Mouse (Mus musculus) spleen, postnatal 10 days (tissue): Measurements from ENCODE around the gene Kif22.

Experiments
- DNase-seq, 2 experiments: peaks; one replicate each; pipeline ENCODE4 v3.0.0; 2021 to 2022; ENCODE audit warnings: low spot score in 2 of 2

Kif22 gene

DNA sequence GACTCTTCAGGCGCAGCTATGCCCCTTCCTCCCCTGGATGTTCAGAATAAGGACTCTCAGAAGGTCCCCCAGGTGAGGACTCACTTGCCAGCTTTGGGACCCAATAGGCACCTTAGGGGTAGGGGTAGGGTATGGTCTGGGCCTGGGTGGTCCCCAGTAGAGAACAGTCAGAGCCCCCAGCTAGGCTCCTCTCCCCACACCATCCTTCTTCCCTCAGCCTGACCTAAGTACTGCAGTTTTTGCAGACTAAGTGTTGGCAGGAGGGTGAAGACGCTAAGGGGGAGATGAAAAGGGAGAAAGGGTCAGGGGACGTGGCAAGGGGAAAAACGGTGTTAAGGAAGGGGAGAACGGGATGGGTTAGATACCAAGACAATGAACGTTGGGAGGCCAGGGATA lies 24.3 kb downstream of the Kif22 start:
- DNase-seq, result no peak

DNA sequence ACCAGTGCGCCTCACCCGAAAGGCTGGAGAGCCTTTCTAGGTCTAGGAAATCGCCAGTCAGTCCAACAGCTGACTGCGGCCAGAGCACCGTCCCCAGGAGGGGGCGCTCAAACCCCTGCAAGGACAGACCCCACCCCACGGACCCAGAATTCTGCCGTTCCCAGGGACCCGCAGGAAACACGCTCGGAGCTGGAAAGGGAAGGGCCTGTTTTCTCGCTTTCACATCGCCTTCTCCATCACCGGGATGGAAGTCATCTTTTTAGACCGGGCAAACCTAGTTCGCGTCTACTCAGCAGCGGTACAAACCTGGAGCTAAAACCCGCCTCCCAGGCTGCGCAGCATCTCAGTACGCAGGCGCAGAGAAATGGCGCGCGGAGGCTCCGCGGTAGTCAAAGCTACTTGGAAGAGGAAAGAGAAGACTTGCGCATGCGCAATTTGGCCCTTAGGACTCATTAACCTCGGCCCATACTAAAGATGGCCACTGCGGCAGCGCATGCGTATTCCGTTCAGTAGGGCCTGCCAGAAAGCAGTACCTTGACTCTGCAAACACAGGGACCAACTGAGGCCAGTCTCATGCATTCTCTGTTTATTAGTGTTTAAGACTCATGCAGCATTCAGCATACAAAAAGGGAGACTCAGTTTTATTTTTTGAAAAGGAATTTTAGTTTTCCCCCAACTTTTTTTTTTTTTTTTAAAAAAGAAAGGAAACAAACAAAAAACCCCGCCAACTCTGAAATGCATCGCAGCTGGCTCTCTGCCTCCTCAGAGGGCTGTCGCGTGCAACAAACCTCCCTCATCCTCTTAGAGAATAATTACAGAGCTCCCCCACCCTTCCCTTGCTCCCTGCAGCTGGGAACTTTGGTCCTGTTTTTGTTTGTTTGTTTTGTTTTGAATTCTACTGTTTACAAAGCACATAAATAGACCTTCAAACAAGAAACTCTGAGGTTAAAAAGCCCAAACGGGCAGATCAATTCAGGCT lies 25.0 kb downstream of the Kif22 start, which contains the start of gene Pagr1a:
Gene Pagr1a, minus strand, starts transcription at position 382 of the 979 bp plus-strand sequence.
- peak; percentile 97 to 98 for DNase-seq

DNA sequence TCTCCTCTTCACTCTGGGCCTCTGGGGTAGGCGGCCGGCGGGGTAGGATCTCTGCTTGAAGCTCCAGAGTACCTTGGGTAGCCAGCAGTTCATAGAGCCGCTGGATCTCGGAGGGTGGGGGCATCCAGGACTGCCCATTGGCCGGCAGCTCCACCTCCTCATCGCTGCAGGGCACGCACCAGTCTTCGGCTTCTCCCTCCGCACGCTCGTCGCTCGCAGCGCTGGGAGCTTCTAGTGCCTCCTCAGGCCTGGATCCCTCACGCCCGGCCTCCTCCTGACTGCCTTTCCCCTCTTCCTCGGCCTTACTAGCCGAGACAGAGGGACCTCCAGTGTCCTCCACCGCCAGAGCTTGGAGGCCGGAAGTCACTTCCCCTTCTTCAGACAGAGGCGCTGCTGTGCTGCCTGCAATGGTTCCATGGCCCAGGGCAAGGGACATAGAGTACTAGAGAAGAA lies 25.8 kb downstream of the Kif22 start:
- DNase-seq, result peak in 1 of 2 experiments; percentile 72

DNA sequence TGATC lies 26.0 kb downstream of the Kif22 start, which contains the start of gene Pagr1b:
Gene Pagr1b, minus strand, starts transcription at position 4 of the 5 bp plus-strand sequence.
- no peak for DNase-seq

DNA sequence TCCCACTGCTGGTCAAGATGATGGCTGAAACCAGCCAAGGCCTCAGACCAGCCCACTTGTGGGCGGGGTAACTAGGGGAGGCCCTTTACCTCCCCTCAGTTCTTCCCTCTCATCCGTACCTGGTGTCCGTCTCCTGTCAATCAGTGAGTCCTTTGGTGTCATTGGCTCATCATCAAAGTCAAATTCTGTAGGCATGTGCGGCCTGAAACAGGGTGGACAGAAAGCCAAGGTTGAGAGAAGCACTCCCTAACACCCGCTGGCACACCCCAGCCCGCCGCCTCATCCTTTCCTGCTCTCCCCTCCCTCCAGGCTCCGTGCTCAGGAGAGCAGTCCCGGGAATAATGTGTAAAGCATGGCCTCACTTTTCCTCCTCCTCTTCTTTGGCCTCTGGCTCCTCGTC lies 26.2 kb downstream of the Kif22 start:
- no peak for DNase-seq

DNA sequence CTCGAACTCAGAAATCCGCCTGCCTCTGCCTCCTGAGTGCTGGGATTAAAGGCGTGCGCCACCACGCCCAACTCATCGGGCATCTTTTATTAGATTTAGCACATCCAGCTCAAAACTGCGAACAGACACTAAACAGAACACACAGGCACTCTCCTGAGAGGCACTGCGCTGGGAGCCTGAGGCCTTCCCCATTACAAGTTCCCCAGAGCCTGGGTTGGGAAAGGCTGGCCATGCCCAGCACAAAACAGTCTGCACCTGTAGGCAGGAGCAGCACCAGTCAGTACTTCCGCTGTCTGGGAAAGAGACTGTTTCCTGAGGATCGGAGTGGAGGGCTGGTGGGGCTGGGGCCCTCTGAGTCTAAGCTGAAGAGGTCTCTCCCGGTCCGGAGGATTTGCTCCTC lies 27.3 kb downstream of the Kif22 start:
- no peak for DNase-seq

DNA sequence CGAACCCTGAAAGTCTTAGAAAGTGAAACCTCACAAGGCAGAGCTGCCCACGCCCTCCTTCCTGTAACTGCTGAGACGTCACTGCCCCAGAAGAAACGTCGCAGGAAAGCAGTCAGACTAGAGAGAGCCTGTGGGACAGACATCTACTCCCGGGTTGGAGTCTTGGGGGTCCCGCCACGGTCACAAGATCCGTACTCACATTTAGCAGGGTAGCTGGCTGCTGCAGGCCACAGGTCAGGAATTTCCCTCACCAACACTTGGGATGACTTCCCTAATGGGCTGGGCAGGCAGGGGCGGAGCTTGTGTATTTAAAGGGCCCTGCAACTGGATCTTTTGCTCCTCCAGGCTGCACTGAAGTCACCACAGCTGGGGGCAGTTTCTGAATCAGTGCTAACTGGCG lies 28.0 kb downstream of the Kif22 start, which contains the start of gene Mvp:
Gene Mvp, minus strand, starts transcription at position 302 of the 400 bp plus-strand sequence.
- peak; percentile 68 to 70 for DNase-seq

DNA sequence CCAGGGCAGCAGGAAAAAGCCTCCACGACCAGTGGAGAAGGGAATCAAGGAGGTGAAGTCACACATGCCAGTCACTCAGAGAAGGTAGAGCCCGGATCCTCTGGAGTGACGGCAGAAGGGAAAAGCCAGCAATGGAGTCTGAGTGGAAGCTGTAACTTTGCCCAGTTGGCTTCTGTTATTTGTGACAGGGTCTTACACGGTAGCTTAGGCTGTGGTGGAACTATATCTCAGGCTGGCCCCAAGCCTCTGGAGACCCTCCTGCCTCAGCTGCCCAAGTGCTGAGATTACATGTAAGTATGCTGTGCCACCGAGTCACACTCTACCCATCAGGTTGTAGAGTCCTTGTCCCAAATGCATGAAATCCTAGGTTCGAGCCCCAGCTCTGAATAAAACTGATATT lies 28.9 kb downstream of the Kif22 start:
- DNase-seq, result no peak

DNA sequence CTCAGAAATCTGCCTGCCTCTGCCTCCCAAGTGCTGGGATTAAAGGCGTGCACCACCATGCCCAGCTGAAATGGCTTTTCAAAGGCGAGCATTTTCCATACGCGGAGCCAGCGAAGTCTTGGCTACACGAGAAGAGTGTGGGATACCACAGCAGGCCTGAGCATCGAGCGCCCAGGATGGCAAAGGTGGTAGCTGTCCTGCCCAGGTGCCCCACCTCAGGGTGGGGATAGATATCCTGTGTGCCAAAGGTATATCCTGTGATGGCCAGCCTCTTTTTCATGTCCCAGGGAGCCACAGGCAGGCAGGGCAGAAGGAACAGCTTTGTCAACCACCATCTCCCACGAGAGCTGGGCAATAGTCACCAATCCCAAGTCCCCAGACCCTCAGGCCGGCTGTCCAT lies 29.4 kb downstream of the Kif22 start:
- DNase-seq, result no peak

DNA sequence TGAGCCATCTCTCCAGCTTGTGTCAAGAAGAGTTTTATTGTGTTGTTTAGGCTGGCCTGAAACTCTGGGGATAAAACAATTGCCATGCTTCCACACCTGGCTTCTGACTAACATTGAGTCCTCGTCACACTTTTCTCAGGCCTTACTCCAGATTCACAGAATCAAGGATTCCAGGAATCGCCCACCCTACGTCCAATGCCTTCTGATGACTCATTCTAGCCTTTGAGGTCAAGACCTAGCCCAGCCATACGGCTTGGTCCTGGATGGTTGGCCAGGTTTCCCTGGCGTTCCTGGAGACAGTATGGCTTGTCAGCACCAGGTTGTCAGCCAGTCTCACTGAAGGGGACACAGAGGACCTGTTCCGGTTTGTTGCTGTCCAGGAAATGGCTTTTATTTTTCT lies 29.9 kb downstream of the Kif22 start:
- no peak for DNase-seq

DNA sequence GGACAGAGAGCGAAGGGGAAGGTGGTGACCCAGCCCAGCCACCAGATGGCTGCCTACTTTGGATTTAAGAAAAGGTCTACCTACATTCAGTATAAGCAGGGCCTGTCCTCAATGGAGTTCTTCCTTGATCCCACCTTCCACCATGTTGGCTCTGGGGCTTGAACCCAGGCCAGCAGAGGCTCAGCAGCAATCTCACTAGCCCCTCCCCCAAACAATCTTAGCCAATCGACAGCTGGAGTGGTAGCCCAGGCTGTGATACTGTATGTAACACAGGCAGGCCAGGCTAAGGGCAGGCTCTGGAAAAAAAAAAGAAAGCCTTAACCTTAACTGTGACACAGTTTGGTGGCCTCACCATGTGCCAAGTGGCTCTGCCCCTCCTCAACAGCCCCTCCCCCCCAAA lies 30.6 kb downstream of the Kif22 start:
- no peak for DNase-seq

DNA sequence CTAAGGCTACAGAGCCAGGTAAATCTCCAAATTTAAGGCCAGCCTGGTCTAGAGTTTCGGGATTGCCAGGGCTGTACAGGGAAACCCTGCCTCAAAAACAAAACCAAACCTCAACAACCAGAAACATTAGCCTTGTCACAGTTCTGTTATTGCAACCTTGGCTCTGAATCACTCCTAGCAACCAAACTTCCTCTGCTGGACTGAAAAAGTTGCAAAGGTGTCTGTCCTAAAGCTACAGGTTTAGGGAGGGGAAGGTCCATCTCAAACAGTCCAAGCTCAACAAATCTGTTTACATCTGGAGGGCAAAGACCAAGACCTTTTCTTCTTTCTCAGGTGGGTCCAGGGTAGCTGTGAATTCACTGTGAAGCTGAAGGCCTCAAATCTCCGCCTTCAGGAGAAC lies 31.2 kb downstream of the Kif22 start:
- DNase-seq, result no peak

DNA sequence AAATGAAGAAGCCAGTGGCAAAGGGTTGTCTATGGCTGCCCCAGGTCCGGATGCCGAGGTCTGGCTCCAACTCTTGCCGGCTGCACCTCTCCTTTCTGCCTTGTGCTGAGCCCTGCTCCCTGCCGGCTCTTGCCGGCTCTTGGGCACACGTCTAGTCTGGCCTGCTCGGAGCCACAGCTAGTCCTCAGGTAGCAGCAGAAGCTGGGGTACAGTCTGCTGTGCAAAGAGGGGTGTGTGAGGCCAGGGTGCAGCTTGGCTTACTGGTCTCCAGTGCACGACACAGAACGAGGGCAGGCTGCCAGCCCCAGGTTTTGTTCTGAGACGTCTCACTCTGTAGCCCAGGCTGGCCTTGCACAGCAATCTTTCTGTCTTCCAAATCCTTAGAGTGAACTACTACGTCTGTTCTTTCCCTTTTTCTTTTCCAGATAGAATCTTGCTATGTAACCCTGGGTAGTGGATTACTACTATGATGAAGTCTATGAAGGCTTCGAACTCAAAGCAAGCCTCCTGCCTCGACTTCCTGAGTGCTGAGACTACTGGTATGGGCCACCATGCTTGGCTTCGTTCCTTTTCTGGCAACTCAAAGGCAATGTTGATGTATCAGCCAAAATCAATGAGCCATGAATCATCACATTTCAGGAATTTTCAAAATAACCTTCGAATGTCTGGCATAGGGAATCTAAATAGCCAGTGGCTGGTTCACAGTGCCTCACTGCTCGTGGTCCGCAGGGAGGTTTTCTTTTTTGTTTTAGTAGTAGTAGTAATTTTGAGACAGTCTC lies 32.8 kb downstream of the Kif22 start:
- no peak for DNase-seq

DNA sequence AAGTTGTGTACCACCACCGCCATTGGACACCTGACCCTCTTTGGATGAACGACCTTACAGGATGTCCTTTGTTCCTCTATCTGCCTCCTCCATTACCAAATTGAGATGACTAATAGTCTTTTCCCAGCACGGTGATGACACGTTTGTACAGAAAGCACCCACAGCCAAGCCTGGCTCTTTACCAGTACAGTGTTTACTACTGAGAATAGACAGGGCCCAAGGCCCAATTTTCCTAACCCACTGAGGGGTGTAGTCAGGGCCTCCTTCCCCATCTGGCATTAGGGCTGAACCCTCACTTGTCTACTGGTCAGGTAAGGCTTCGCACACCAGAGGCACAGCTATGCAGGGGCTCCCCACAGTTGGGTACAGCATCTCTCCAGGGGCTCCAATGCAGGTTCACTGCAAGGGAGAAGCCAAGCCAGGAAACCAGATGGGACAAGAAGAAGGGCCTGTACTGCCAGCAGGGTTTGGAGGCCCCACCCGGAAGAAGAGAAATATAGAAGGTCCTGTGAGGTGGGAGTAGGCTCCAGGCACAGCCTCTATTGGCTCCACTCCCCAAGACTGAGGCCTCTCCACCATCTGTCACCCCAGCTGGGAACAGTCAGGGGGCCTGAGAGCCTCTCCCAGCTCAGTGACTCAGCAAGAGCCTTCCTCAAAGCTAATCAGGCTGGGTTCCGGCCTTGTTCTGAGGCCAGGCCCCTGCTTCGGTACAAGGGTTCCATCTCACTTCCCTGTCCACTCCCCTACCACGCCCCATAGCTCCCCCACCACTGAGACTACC lies 33.8 kb downstream of the Kif22 start:
- peak in 1 of 2 experiments; percentile 63 for DNase-seq

DNA sequence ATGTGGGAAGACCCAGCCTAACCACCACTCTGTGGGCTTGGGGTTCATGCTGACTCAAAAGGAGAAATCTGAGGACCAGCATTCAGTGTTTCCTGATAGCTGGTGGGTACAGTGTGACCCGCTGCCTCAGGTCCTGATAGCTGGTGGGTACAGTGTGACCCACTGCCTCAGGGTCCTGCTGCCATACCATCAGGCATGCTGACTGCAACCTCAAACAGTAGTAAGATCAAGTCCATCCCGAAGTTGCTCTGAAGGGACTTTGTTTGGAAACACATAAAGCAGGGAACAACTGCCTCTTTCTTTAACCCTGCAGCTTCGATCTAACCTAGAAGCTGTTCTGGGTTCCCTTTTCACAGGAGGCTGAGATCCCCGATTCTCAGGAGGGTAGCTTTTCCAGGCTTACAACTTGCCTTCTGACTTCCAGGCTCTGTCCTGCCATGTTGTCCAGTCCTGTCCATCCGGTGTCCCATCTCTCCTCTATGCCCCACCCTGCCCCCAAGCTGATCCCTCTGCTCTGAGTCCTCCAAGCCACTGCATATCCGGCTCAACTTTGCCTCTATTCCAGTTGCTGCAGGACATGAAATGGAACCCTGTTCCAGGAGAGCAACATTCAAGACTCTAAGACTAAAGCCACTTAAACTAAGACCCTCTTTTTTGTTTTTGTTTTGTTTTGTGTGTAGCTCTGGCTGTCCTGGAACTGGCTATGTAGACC lies 34.8 kb downstream of the Kif22 start:
- DNase-seq, result no peak

DNA sequence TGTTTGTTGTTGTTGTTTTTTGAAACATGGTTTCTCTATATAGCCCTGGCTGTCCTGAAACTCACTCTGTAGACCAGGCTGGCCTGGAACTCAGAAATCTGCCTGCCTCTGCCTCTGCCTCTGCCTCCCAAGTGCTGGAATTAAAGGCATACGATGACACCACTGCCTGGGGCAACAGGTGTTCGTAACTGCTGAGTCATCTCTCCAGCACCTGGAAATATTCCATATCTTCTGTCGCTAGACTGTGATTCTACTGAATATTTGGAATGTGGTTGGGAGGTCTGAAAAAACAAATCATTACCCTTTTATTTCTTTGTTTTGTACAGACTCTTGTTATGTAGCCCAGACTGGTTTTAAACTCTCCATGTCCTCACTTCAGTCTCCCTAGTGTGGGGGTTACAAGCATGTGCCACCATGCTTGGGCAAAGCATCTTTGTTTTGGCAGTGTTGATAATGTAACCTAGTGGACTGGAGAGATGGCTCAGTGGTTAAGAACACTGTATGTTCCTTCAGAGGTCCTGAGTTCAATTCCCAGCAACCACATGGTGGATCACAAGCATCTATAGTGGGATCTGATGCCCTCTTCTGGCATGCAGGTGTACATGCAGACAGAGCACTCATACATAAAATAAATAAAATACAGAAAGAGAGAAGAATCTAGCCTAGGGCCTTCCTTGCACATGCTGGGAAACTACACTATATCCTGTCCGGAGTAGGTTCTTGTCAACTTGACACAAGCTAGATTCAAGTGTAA lies 38.0 kb downstream of the Kif22 start:
- DNase-seq, result no peak

DNA sequence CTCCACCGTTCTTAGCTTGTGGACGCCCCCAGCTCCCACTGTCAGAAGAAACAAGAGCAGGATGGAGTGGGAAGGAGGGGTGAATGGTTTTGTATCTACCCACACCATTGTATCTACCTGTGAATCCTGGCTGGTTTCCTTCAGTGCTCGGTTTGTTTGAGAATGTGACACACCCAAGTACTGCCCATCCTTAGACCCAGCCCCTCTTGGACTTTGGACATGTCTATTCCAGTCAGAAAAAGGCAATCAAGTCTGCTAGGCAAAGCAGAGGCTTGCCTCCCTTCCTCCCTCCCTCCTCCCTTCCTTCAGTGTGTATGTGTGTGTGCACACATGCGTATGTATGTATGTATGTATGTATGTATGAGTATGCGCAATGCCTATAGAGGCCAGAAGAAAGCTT lies 38.7 kb downstream of the Kif22 start:
- no peak for DNase-seq

DNA sequence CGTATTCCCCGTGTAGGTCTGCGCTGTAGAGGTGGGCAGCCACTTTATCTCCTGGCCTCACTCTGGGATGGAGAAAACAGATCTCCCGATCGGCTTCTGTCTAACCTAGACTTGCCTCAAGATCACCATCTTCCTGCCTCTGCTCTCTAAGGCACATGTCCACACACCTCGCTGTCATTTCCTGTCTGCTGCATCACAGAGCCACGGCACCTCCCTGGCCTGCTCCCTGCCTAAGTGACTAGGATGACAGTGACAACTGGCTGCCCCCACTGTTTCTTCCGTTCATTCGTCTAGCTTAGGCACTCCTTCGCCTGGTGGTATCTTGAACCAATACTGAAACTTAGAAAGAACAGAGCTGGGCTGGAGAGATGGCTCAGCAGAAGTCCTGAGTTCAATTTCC lies 42.7 kb downstream of the Kif22 start:
- DNase-seq, result no peak

DNA sequence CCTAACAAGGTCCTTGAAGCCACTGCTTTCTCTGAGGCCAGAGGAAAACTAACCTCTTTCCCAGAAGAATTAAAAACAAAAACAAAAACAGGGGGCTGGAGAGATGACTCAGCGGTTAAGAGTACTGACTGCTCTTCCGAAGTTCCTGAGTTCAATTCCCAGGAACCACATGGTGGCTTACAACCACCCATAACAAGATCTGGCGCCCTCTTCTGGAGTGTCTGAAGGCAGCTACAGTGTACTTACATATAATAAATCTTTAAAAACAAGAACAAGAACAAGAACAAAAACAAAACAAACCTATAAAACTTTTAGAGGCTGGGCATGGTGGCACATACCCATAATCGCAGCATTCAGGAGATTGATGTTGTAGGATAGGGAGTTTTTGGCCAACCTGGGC lies 45.8 kb downstream of the Kif22 start:
- DNase-seq, result peak in 1 of 2 experiments; percentile 31

DNA sequence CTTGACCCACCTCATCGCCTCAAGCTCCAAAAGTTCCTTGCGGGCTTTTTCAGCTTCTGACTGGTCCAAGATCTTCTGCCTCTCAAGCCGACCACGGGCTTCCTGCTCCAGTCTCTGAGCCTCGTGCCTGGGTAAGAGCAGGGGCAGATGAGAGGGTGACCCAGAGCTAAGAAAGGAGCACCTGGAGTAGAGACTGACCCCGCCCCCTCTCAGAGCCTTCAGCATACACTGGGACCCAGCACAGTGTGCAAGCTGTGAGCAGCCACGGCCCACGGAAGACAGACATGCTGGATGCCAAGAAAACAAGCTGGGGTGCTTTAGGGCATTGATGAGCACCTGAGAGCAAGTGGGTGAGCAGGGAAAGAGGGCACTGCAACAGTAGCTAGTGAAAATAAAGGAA lies 53.5 kb downstream of the Kif22 start:
- no peak for DNase-seq

DNA sequence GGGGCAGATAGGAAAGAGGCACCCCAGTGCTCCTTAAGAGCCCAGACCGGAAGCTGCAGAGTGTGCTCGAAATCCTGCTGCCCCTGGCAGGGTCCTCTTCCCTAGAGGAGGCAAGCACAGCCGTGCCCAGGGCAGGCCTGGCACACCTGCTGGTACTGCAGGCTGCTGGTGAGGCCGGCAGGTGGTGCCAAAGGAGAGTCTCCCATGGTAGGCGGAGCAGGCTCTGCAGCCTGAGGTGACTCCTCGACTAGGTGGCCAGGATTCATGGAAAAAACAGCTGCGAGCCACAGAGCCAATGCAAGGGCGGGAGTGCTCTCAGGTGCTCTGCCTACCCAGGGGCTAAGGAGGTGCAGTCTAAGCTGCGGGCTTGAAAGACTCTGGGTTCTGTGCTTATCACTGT lies 56.0 kb downstream of the Kif22 start:
- DNase-seq, result no peak
